Comparison of ENCODE assay signal across 11 mouse cellular contexts in genomic region chrX:11943367-11943766, GRCm38 (mm10).
DNase-seq lines count a peak whose midpoint lies in the region; ATAC-seq and TF ChIP-seq lines count a peak whose summit lies in the region.
"Had no signal": no experiment of that assay in that cellular context is flagged by ENCODE, and none has a peak within 500 bp of the region (broad histone marks: within the 10 kb centered on the region; RNA-seq: fewer than 3 reads in every experiment).

No protein-coding gene starts in this region.

- TF ChIP-seq CTCF in layer of hippocampus, adult 2 months (conservative IDR thresholded peaks at IDR 0.05), result no peak

- ATAC-seq in kidney, embryonic 14.5 days (ENCODE audit: low FRiP score, low TSS enrichment), result no peak
- ATAC-seq in forebrain, embryonic 11.5 days (replicated peaks; ENCODE audit: low FRiP score), result no peak

- H3K4me1 ChIP-seq in kidney, embryonic 14.5 days (ENCODE audit: control insufficient read depth, insufficient read depth, low read length), result no peaks in the 10 kb centered on the region
- H3K4me1 ChIP-seq in forebrain, embryonic 11.5 days (replicated peaks; ENCODE audit: control insufficient read depth, insufficient read depth, low read length), result no peaks in the 10 kb centered on the region; the same call in 1 of the 2 replicates

- no peak overlapping the region for H3K4me3 ChIP-seq in kidney, embryonic 14.5 days (ENCODE audit: low read length)
- no peak overlapping the region for H3K4me3 ChIP-seq in forebrain, embryonic 11.5 days (ENCODE audit: low read depth, low read length)
- no peak overlapping the region for H3K4me3 ChIP-seq in layer of hippocampus, adult 2 months

- no peaks in the 10 kb centered on the region for H3K36me3 ChIP-seq in kidney, embryonic 14.5 days (ENCODE audit: control insufficient read depth, insufficient read depth, low read length)
- H3K36me3 ChIP-seq in forebrain, embryonic 11.5 days (ENCODE audit: control insufficient read depth, insufficient read depth, low read length), result no peaks in the 10 kb centered on the region

- no peak overlapping the region for H3K9ac ChIP-seq in kidney, embryonic 14.5 days (ENCODE audit: low read depth, low read length)
- no peak overlapping the region for H3K9ac ChIP-seq in forebrain, embryonic 11.5 days (ENCODE audit: low read length)

- H3K9me3 ChIP-seq in kidney, embryonic 14.5 days (ENCODE audit: control insufficient read depth, low read length), result no peaks in the 10 kb centered on the region
- H3K9me3 ChIP-seq in forebrain, embryonic 11.5 days (ENCODE audit: control insufficient read depth, low read length), result no peaks in the 10 kb centered on the region

- no peak overlapping the region for H3K4me2 ChIP-seq in kidney, embryonic 14.5 days (replicated peaks; ENCODE audit: low read depth, low read length)
- H3K4me2 ChIP-seq in forebrain, embryonic 11.5 days (ENCODE audit: low read depth, low read length, severe bottlenecking), result no peak overlapping the region

- DNase-seq in kidney, adult 11 months, result peak; percentile 11
- peak; percentile 49 to 62 for DNase-seq in heart, adult 9 months (ENCODE audit: low spot score in 2 of 2)
- peak; percentile 35 for DNase-seq in large intestine, adult 2 months (ENCODE audit: low read depth, low spot score)
- peak; percentile 47 for DNase-seq in skeletal muscle tissue, adult 2 months (ENCODE audit: low read depth, low spot score)
- DNase-seq in forebrain, embryonic 11.5 days (ENCODE audit: low spot score), result no peak
- no peak for DNase-seq in layer of hippocampus, adult 2 months (ENCODE audit: low spot score in 2 of 2)
- DNase-seq in spleen, adult 18-20 months, result no peak
- DNase-seq: cerebellum, postnatal 14 days; right cerebral cortex, adult 18-20 months; thymus, adult 18-20 months had no signal

- no peak overlapping the region for H3K27ac ChIP-seq in kidney, embryonic 14.5 days (ENCODE audit: low read depth, low read length)
- no peak overlapping the region for H3K27ac ChIP-seq in forebrain, embryonic 11.5 days (ENCODE audit: low read depth, low read length)
- H3K27ac ChIP-seq in layer of hippocampus, adult 2 months, result no peak overlapping the region

- WGBS in kidney, embryonic 14.5 days, result 49% methylated on average over 10 of the region's 10 CpGs
- WGBS in large intestine, adult 2 months, result 37% methylated on average over 10 of the region's 10 CpGs
- WGBS in forebrain, embryonic 11.5 days, result 75% methylated on average over 10 of the region's 10 CpGs

- H3K27me3 ChIP-seq in kidney, embryonic 14.5 days (ENCODE audit: control insufficient read depth, insufficient read depth, low read length), result 0 out of 2 replicates have a peak, but pooled peaks cover 5% of the 10 kb centered on the region
- H3K27me3 ChIP-seq in forebrain, embryonic 11.5 days (ENCODE audit: control insufficient read depth, insufficient read depth, low read length), result peaks cover 3% of the 10 kb centered on the region

Comparison
In these comparisons a context has a peak if more than half of its experiments do, and no peak if none do; other contexts are left out.
1. DNase-seq: peak in kidney, adult 11 months (single experiment), heart, adult 9 months (2 of 2), large intestine, adult 2 months (single experiment) and skeletal muscle tissue, adult 2 months (single experiment); none in forebrain, embryonic 11.5 days (single experiment), layer of hippocampus, adult 2 months (0 of 2) and spleen, adult 18-20 months (0 of 2).